Mouse (Mus musculus) olfactory bulb, adult 2 months (tissue): ENCODE measurements around the gene Car7. TPM values are rescaled to one million over a fixed set of nuclear protein-coding genes. Genes with fewer than 3 reads are reported as not detected.

Source experiments
- H3K27ac ChIP-seq: fragments of 200-500 bp; 2 replicates; pipeline ENCODE4 v1.5.1; 2012; ENCODE audit warnings: low read depth, low read length; ENCODE audit not compliant: insufficient read depth
- H3K4me1 ChIP-seq: fragments of 200-500 bp; 2 replicates; pipeline ENCODE4 v1.6.1; 2012; ENCODE audit warnings: low read length; ENCODE audit not compliant: control insufficient read depth, insufficient read depth
- H3K4me3 ChIP-seq: fragments of 200-500 bp; 2 replicates; pipeline ENCODE4 v1.5.1; 2012; ENCODE audit warnings: mild to moderate bottlenecking, low read depth, low read length, moderate library complexity; ENCODE audit not compliant: insufficient read depth
- CTCF ChIP-seq: fragments of 200-500 bp; IDR thresholded peaks from 2 replicates; pipeline ENCODE4 v1.5.1; 2012; ENCODE audit warnings: low read depth, mild to moderate bottlenecking, low read length, moderate library complexity; ENCODE audit not compliant: insufficient read depth
- POLR2A ChIP-seq: fragments of 200-500 bp; IDR thresholded peaks from 2 replicates; pipeline ENCODE4 v1.6.1; 2012; ENCODE audit warnings: mild to moderate bottlenecking, low read depth, low read length, moderate library complexity; ENCODE audit not compliant: insufficient read depth
- WGBS: fragments of 180-500 bp; shearing (Covaris S2); methylation state at CpG from one replicate; pipeline ENCODE4 v1.1.7; 2018; 5-methylcytosine and 5-hydroxymethylcytosine counted together
- polyA plus RNA-seq: library from polyadenylated mRNA; stranded (reverse); fragments of >200 nt; gene quantifications from 2 replicates; pipeline ENCODE4 v1.2.4, GENCODE M21; 2012; ENCODE audit warnings: low replicate concordance; ENCODE audit not compliant: missing spikeins, insufficient read depth, insufficient read length

Gene Car7
- polyA plus RNA-seq, 1 experiment = not detected

- TF ChIP-seq POLR2A (peak; percentile 58), CTCF (no peak)
- Histone ChIP-seq H3K27ac (peak within 1 kb of the TSS; percentile 60), H3K4me1 (peaks cover 4% of the 10 kb centered on the region), H3K4me3 (peak within 1 kb of the TSS; percentile 73)
- WGBS = under 1% methylated on average over 44 of the region's 44 CpGs
These were observed 56.8 kb downstream of the Car7 start, which contains the start of gene Pdp2 for GRCm38 (mm10) chr8:104591133-104591834. Gene Pdp2 (plus strand): TSS chr8:104591451.

- Histone ChIP-seq H3K27ac (peak overlapping the region; percentile 60), H3K4me3 (peak overlapping the region; percentile 73), H3K4me1 (peaks cover 4% of the 10 kb centered on the region)
- TF ChIP-seq CTCF (no peak), POLR2A (no peak)
- WGBS = 4% methylated on average over 9 of the region's 9 CpGs
These were observed 57.4 kb downstream of the Car7 start for GRCm38 (mm10) chr8:104591856-104592255.

GRCm38 (mm10) chr8:104592566-104592965, 58.1 kb downstream of the Car7 start:
- whole genome bisulfite sequencing = 79% methylated on average over 6 of the region's 6 CpGs
- Histone ChIP-seq H3K27ac (no peak overlapping the region), H3K4me1 (peaks cover 4% of the 10 kb centered on the region), H3K4me3 (no peak overlapping the region)
- TF ChIP-seq POLR2A (no peak), CTCF (no peak)

- H3K27ac ChIP-seq = no peak overlapping the region
- 96% methylated on average over 31 of the region's 31 CpGs for WGBS
These were observed 59.2 kb downstream of the Car7 start for GRCm38 (mm10) chr8:104593536-104594325.

GRCm38 (mm10) chr8:104594611-104595362, 60.3 kb downstream of the Car7 start:
- Histone ChIP-seq H3K4me1 (peaks cover 4% of the 10 kb centered on the region), H3K4me3 (no peak overlapping the region), H3K27ac (no peak overlapping the region)
- TF ChIP-seq POLR2A (no peak), CTCF (no peak)
- WGBS = 97% methylated on average over 19 of the region's 19 CpGs

More at GRCm38 (mm10) chr8:104593536-104594325, 59.2 kb downstream of the Car7 start:
- H3K4me1 ChIP-seq = peaks cover 4% of the 10 kb centered on the region
- TF ChIP-seq CTCF = no peak
- TF ChIP-seq POLR2A = no peak
- no peak overlapping the region for H3K4me3 ChIP-seq

- no peak for TF ChIP-seq CTCF
- Histone ChIP-seq H3K27ac (no peak overlapping the region), H3K4me1 (peaks cover 4% of the 10 kb centered on the region), H3K4me3 (no peak overlapping the region)
- WGBS = 84% methylated on average over 21 of the region's 21 CpGs
These were observed 61.5 kb downstream of the Car7 start for GRCm38 (mm10) chr8:104595773-104596536.

GRCm38 (mm10) chr8:104597656-104598055, 63.2 kb downstream of the Car7 start:
- Histone ChIP-seq H3K4me3 (no peak overlapping the region), H3K4me1 (peaks cover 4% of the 10 kb centered on the region; the same call in 1 of the 2 replicates), H3K27ac (no peak overlapping the region)
- WGBS = 48% methylated on average over 6 of the region's 6 CpGs
- TF ChIP-seq POLR2A = no peak
- no peak for TF ChIP-seq CTCF

- WGBS = 44% methylated on average over 6 of the region's 6 CpGs
- TF ChIP-seq POLR2A = no peak
- TF ChIP-seq CTCF = no peak
- Histone ChIP-seq H3K4me3 (no peak overlapping the region), H3K4me1 (peaks cover 7% of the 10 kb centered on the region; the same call in 1 of the 2 replicates), H3K27ac (no peak overlapping the region)
These were observed 64.0 kb downstream of the Car7 start for GRCm38 (mm10) chr8:104598496-104598895.

Other genes with a start within 250 kb of the Car7 start
- not detected in 2 replicates for gene Cmtm2a, start 241.5 kb upstream of the Car7 start, polyA plus RNA-seq
- gene Gm45711, start 224.6 kb upstream of the Car7 start, polyA plus RNA-seq = not detected in 2 replicates
- gene Cmtm1, start 224.5 kb upstream of the Car7 start, polyA plus RNA-seq = not detected in 2 replicates
- not detected in 2 replicates for gene Gm11020, start 213.1 kb upstream of the Car7 start, polyA plus RNA-seq
- not detected in 2 replicates for gene Cmtm2b, start 212.5 kb upstream of the Car7 start, polyA plus RNA-seq
- not detected in 2 replicates for gene Cmtm3, start 195.3 kb upstream of the Car7 start, polyA plus RNA-seq
- not detected in 2 replicates for gene Cmtm4, start 138.9 kb upstream of the Car7 start, polyA plus RNA-seq
- 65.6 TPM in 1 of 2 replicates, not detected in the other for gene Dync1li2, start 91.6 kb upstream of the Car7 start, polyA plus RNA-seq
- not detected in 2 replicates for gene Terb1, start 24.8 kb upstream of the Car7 start, polyA plus RNA-seq
- gene Nae1, start 52 bp upstream of the Car7 start, polyA plus RNA-seq = not detected in 2 replicates
- not detected in 2 replicates for gene Pdp2, start 56.8 kb downstream of the Car7 start, polyA plus RNA-seq
- not detected in 2 replicates for gene Cdh16, start 89.7 kb downstream of the Car7 start, polyA plus RNA-seq
- gene Rrad, start 96.6 kb downstream of the Car7 start, polyA plus RNA-seq = not detected in 2 replicates
- gene Ciao2b, start 107.3 kb downstream of the Car7 start, polyA plus RNA-seq = not detected in 2 replicates
- not detected in 2 replicates for gene Ces2a, start 199.3 kb downstream of the Car7 start, polyA plus RNA-seq